Mouse (Mus musculus) B cell, adult (primary cell): ENCODE results near the gene Sdhaf3. TPM values are rescaled to one million over a fixed set of nuclear protein-coding genes. Genes with fewer than 3 reads are reported as not detected.

ENCODE experiments used
- total RNA-seq: library from RNA; stranded (reverse); gene quantifications from 4 replicates; pipeline ENCODE4 v1.2.4, GENCODE M21; 2023; ENCODE audit not compliant: inconsistent age

The Sdhaf3 gene
- 3.8 to 4.8 TPM (median 4.5 TPM) in 4 replicates for total RNA-seq

GRCm38 (mm10) chr6:6955764-6956561 lies at the start of gene Sdhaf3:
Gene Sdhaf3 (plus strand): TSS chr6:6956004.

Other genes starting within 250 kb of the Sdhaf3 start
- gene Dlx6, start 92.7 kb upstream of the Sdhaf3 start, total RNA-seq: not detected in 4 replicates
- gene Dlx5, start 73.9 kb upstream of the Sdhaf3 start, total RNA-seq: not detected in 4 replicates